Comparison of ENCODE assay signal across 8 mouse cellular contexts in genomic region chr9:109894413-109895090, GRCm38 (mm10). TPM values are rescaled to one million over a fixed set of nuclear protein-coding genes. Genes with fewer than 3 reads are reported as not detected.
DNase-seq lines count a peak whose midpoint lies in the region; ATAC-seq and TF ChIP-seq lines count a peak whose summit lies in the region.

No protein-coding gene starts in this region.

- H3K27ac ChIP-seq in ES-Bruce4 (ENCODE audit: insufficient read depth, low read length), result peak overlapping the region; percentile 29
- H3K27ac ChIP-seq in forebrain, embryonic 15.5 days (replicated peaks), result peak overlapping the region; percentile 84
- peak overlapping the region; percentile 39; the same call in 1 of the 2 replicates for H3K27ac ChIP-seq in liver, embryonic 16.5 days (ENCODE audit: low read length)
- peak overlapping the region; percentile 25; the same call in 1 of the 2 replicates for H3K27ac ChIP-seq in neural tube, embryonic 14.5 days (ENCODE audit: low read depth, low read length)

- intact Hi-C loops in heart, postnatal 14 days (cut with DNase I), result loop anchor here (1.0 to 2.0 kb wide), 2 partner anchors 38 to 402 kb away; no protein-coding TSS in a partner anchor

- WGBS in forebrain, embryonic 15.5 days, result 39% methylated on average over 6 of the region's 6 CpGs
- 50% methylated on average over 6 of the region's 6 CpGs for WGBS in liver, embryonic 16.5 days (ENCODE audit: insufficient replicate concordance)
- 26% methylated on average over 6 of the region's 6 CpGs for WGBS in neural tube, embryonic 14.5 days

- H3K4me2 ChIP-seq in forebrain, embryonic 15.5 days (replicated peaks), result no peak overlapping the region
- no peak overlapping the region for H3K4me2 ChIP-seq in liver, embryonic 16.5 days (ENCODE audit: low read depth, low read length)
- H3K4me2 ChIP-seq in neural tube, embryonic 14.5 days (ENCODE audit: low read depth, low read length), result no peak overlapping the region

- no peaks in the 10 kb centered on the region for H3K27me3 ChIP-seq in ES-Bruce4 (ENCODE audit: control insufficient read depth, insufficient read depth, low read length, poor library complexity, severe bottlenecking)
- H3K27me3 ChIP-seq in forebrain, embryonic 15.5 days, result no peaks in the 10 kb centered on the region
- no peaks in the 10 kb centered on the region for H3K27me3 ChIP-seq in liver, embryonic 16.5 days (ENCODE audit: control insufficient read depth, insufficient read depth, low read depth, low read length)
- no peaks in the 10 kb centered on the region for H3K27me3 ChIP-seq in neural tube, embryonic 14.5 days (ENCODE audit: control insufficient read depth, insufficient read depth, low read length)

- TF ChIP-seq EP300 in ES-Bruce4 (IDR thresholded peaks at IDR 0.05; ENCODE audit: insufficient read depth, low read depth, low read length), result no peak

- TF ChIP-seq CTCF in ES-Bruce4 (IDR thresholded peaks at IDR 0.05; ENCODE audit: low read depth, low read length), result peak; percentile 83

- peak; percentile 54 for DNase-seq in c-Kit-positive CD71-negative TER-119-negative erythroid progenitor cells, embryonic 14.5 days (ENCODE audit: low read depth)
- peak; percentile 72 to 85 for DNase-seq in heart, postnatal 14 days
- DNase-seq in kidney, postnatal 4 days, result peak; percentile 78 to 85
- peak; percentile 34 to 58 for DNase-seq in thymus, postnatal 10 days (ENCODE audit: low spot score in 2 of 2)

- H3K36me3 ChIP-seq in ES-Bruce4 (ENCODE audit: control insufficient read depth, insufficient read depth, low read length, poor library complexity, severe bottlenecking), result peaks cover 45% of the 10 kb centered on the region
- H3K36me3 ChIP-seq in forebrain, embryonic 15.5 days, result peaks cover 37% of the 10 kb centered on the region
- H3K36me3 ChIP-seq in liver, embryonic 16.5 days (ENCODE audit: control insufficient read depth, insufficient read depth), result peaks cover 43% of the 10 kb centered on the region
- H3K36me3 ChIP-seq in neural tube, embryonic 14.5 days (ENCODE audit: control insufficient read depth, insufficient read depth, low read length), result peaks cover 30% of the 10 kb centered on the region

- peaks cover 7% of the 10 kb centered on the region for H3K4me1 ChIP-seq in ES-Bruce4 (ENCODE audit: control insufficient read depth, insufficient read depth, low read length)
- peaks cover 2% of the 10 kb centered on the region; the same call in 1 of the 2 replicates for H3K4me1 ChIP-seq in forebrain, embryonic 15.5 days
- H3K4me1 ChIP-seq in liver, embryonic 16.5 days (ENCODE audit: control insufficient read depth, low read depth, low read length), result peaks cover 2% of the 10 kb centered on the region
- H3K4me1 ChIP-seq in neural tube, embryonic 14.5 days (ENCODE audit: control insufficient read depth, insufficient read depth, low read length), result no peaks in the 10 kb centered on the region

- no peaks in the 10 kb centered on the region for H3K9me3 ChIP-seq in ES-Bruce4 (replicated peaks; ENCODE audit: control insufficient read depth, insufficient read depth, low read length, poor library complexity, severe bottlenecking)
- no peaks in the 10 kb centered on the region for H3K9me3 ChIP-seq in forebrain, embryonic 15.5 days
- no peaks in the 10 kb centered on the region for H3K9me3 ChIP-seq in liver, embryonic 16.5 days (replicated peaks; ENCODE audit: control insufficient read depth, low read length)
- H3K9me3 ChIP-seq in neural tube, embryonic 14.5 days (ENCODE audit: control insufficient read depth, low read length), result no peaks in the 10 kb centered on the region

- TF ChIP-seq POLR2A in ES-Bruce4 (IDR thresholded peaks at IDR 0.05; ENCODE audit: insufficient read depth, low read length), result no peak

- H3K9ac ChIP-seq in ES-Bruce4 (ENCODE audit: low read depth, poor library complexity, severe bottlenecking), result no peak overlapping the region
- no peak overlapping the region for H3K9ac ChIP-seq in forebrain, embryonic 15.5 days (replicated peaks)
- no peak overlapping the region for H3K9ac ChIP-seq in liver, embryonic 16.5 days (ENCODE audit: low read depth, low read length)
- H3K9ac ChIP-seq in neural tube, embryonic 14.5 days (replicated peaks; ENCODE audit: low read depth, low read length), result peak overlapping the region; percentile 39; the same call in 1 of the 2 replicates

- no peak overlapping the region for H3K4me3 ChIP-seq in ES-Bruce4 (ENCODE audit: low read depth, low read length)
- H3K4me3 ChIP-seq in forebrain, embryonic 15.5 days, result no peak overlapping the region
- no peak overlapping the region for H3K4me3 ChIP-seq in liver, embryonic 16.5 days (ENCODE audit: low read depth, low read length)
- no peak overlapping the region for H3K4me3 ChIP-seq in neural tube, embryonic 14.5 days (ENCODE audit: low read depth, low read length)

- peak; percentile 77 for ATAC-seq in forebrain, embryonic 15.5 days (replicated peaks)
- peak; percentile 66 for ATAC-seq in liver, embryonic 16.5 days (ENCODE audit: low read depth)
- ATAC-seq in neural tube, embryonic 14.5 days (ENCODE audit: low read depth), result peak; percentile 90

RNA-seq across cellular contexts. Expression of gene Cdc25a, which starts 19.2 kb away (rescaled TPM):
- polyA plus RNA-seq in ES-Bruce4 (2011; ENCODE audit: insufficient read depth, insufficient read length, low read depth, missing spikeins), result 74.3 and 75.6 TPM in 2 replicates
- 21.4 and 22.7 TPM in 2 replicates for polyA plus RNA-seq in forebrain, embryonic 15.5 days (2015; fragmentation: Nextera tagmentation; extraction: Ambion mirVana)
- 1 to 10 TPM; 5.7 to 6.1 TPM for total RNA-seq in heart, postnatal 14 days (2021)
- polyA plus RNA-seq in liver, embryonic 16.5 days (2015; fragmentation: Nextera tagmentation; extraction: Ambion mirVana), result 9.9 and 10.7 TPM in 2 replicates
- polyA plus RNA-seq in neural tube, embryonic 14.5 days (2014; fragmentation: Nextera tagmentation; extraction: Ambion mirVana), result 8.6 and 12.5 TPM in 2 replicates

RNA-seq across cellular contexts. Expression of gene Map4, which starts 36.7 kb away (rescaled TPM):
- 161 and 185 TPM in 2 replicates for polyA plus RNA-seq in ES-Bruce4 (2011; ENCODE audit: insufficient read depth, insufficient read length, low read depth, missing spikeins)
- 117 and 119 TPM in 2 replicates for polyA plus RNA-seq in forebrain, embryonic 15.5 days (2015; fragmentation: Nextera tagmentation; extraction: Ambion mirVana)
- total RNA-seq in heart, postnatal 14 days (2021), result 100 to 1,000 TPM; 252 to 276 TPM
- polyA plus RNA-seq in liver, embryonic 16.5 days (2015; fragmentation: Nextera tagmentation; extraction: Ambion mirVana), result 13.0 TPM in 2 replicates
- polyA plus RNA-seq in neural tube, embryonic 14.5 days (2014; fragmentation: Nextera tagmentation; extraction: Ambion mirVana), result 171 and 219 TPM in 2 replicates

RNA-seq across cellular contexts. Expression of gene Camp, which starts 45.1 kb away (rescaled TPM):
- not detected in 2 replicates for polyA plus RNA-seq in ES-Bruce4 (2011; ENCODE audit: insufficient read depth, insufficient read length, low read depth, missing spikeins)
- polyA plus RNA-seq in forebrain, embryonic 15.5 days (2015; fragmentation: Nextera tagmentation; extraction: Ambion mirVana), result 0.47 and 0.60 TPM in 2 replicates
- total RNA-seq in heart, postnatal 14 days (2021), result under 1 TPM in 1 of 2 experiments, not detected in 1; 0.61 TPM
- 303 and 340 TPM in 2 replicates for polyA plus RNA-seq in liver, embryonic 16.5 days (2015; fragmentation: Nextera tagmentation; extraction: Ambion mirVana)
- 0.75 and 0.76 TPM in 2 replicates for polyA plus RNA-seq in neural tube, embryonic 14.5 days (2014; fragmentation: Nextera tagmentation; extraction: Ambion mirVana)

Comparison
In these comparisons a context has a peak if more than half of its experiments do, and no peak if none do; other contexts are left out.
1. H3K27ac ChIP-seq: peak in every context shown above with its lines; median percentile 84 in forebrain, embryonic 15.5 days; 39 in liver, embryonic 16.5 days; 29 in ES-Bruce4; 25 in neural tube, embryonic 14.5 days.
2. RNA of gene Camp, which starts 45.1 kb away (polyA plus RNA-seq): 303 to 340 TPM in liver, embryonic 16.5 days; 0.75 to 0.76 TPM in neural tube, embryonic 14.5 days, 0.47 to 0.60 TPM in forebrain, embryonic 15.5 days and not detected in ES-Bruce4; every median in the first group is over 100 times any median in the second.
3. Peak in every context shown above with its lines, with median percentiles within 50 percentile points of each other: DNase-seq and ATAC-seq.